Mouse (Mus musculus) CH12.LX (cell line): ENCODE data around the gene Brat1. TPM values are rescaled to one million over a fixed set of nuclear protein-coding genes. Genes with fewer than 3 reads are reported as not detected.

Source experiments
- DNase-seq: peaks from one replicate; pipeline ENCODE4 v3.0.0-alpha.2; 2013; ENCODE audit errors: extremely low read depth
- H3K27ac ChIP-seq: 2 replicates; pipeline ENCODE4 v1.5.1; 2012; ENCODE audit warnings: low read depth, mild to moderate bottlenecking, control low read depth, moderate library complexity; ENCODE audit not compliant: insufficient read depth
- H3K27me3 ChIP-seq: replicated peaks from 2 replicates; pipeline ENCODE3; 2012; ENCODE audit warnings: inconsistent platforms
- H3K36me3 ChIP-seq, 2 experiments: replicated peaks in 1 of 2; 2 replicates each; pipeline versions ENCODE3 to v1.6.1; 2012; ENCODE audit warnings: inconsistent platforms in 1 of 2, low read length in 1 of 2, mild to moderate bottlenecking in 1 of 2, mixed read lengths in 1 of 2, moderate library complexity in 1 of 2; ENCODE audit not compliant: control insufficient read depth in 1 of 2, insufficient read depth in 1 of 2
- H3K4me1 ChIP-seq, 2 experiments: 2 replicates each; pipeline ENCODE4 v1.6.1; 2012; ENCODE audit warnings: inconsistent platforms in 1 of 2, moderate library complexity in 1 of 2; ENCODE audit not compliant: insufficient read depth in 2 of 2, control insufficient read depth in 1 of 2
- H3K4me2 ChIP-seq: 2 replicates; pipeline ENCODE4 v1.6.1; 2012; ENCODE audit warnings: low read depth, mild to moderate bottlenecking, control low read depth; ENCODE audit not compliant: poor library complexity, insufficient read depth, severe bottlenecking
- H3K4me3 ChIP-seq, 3 experiments: fragments of 150-350 bp in 1 of 3; sonication (generic) in 1 of 3; replicated peaks in 1 of 3; 2 replicates each; pipeline versions ENCODE3 to v1.5.1; 2011 to 2012; ENCODE audit warnings: low read depth in 2 of 3, low read length in 2 of 3, mild to moderate bottlenecking in 2 of 3, moderate library complexity in 2 of 3, control low read depth in 1 of 3, improper control_type of control experiment in 1 of 3, inconsistent platforms in 1 of 3, mixed read lengths in 1 of 3; ENCODE audit not compliant: poor library complexity in 1 of 3
- H3K79me2 ChIP-seq: replicated peaks from 2 replicates; pipeline ENCODE4 v1.6.1; 2012; ENCODE audit warnings: mild to moderate bottlenecking, moderate library complexity; ENCODE audit not compliant: control insufficient read depth, poor library complexity, insufficient read depth, severe bottlenecking; ENCODE audit errors: extremely low read depth
- H3K9ac ChIP-seq: 2 replicates; pipeline ENCODE4 v1.6.1; 2012; ENCODE audit warnings: low read depth, mild to moderate bottlenecking, control low read depth, moderate library complexity; ENCODE audit not compliant: insufficient read depth
- H3K9me3 ChIP-seq: replicated peaks from 2 replicates; pipeline ENCODE3; 2012; ENCODE audit warnings: low read length, inconsistent platforms, mixed read lengths
- BHLHE40 ChIP-seq: IDR thresholded peaks from 2 replicates; pipeline ENCODE4 v1.6.1; 2011; ENCODE audit warnings: mild to moderate bottlenecking, low read depth, low read length, improper control_type of control experiment
- CHD2 ChIP-seq: IDR thresholded peaks from 2 replicates; pipeline ENCODE4 v1.6.1; 2011; ENCODE audit warnings: low read length, improper control_type of control experiment
- EP300 ChIP-seq: IDR thresholded peaks from 2 replicates; pipeline ENCODE4 v1.6.1; 2011; ENCODE audit warnings: low read length, improper control_type of control experiment
- JUN ChIP-seq: IDR thresholded peaks from 2 replicates; pipeline ENCODE4 v1.6.1; 2011; ENCODE audit warnings: low read depth, mild to moderate bottlenecking, low read length, improper control_type of control experiment, moderate library complexity; ENCODE audit not compliant: insufficient read depth
- MAX ChIP-seq: IDR thresholded peaks from 2 replicates; pipeline ENCODE4 v1.6.1; 2011; ENCODE audit warnings: low read length, improper control_type of control experiment
- POLR2A ChIP-seq: IDR thresholded peaks from 2 replicates; pipeline ENCODE4 v1.6.1; 2011; ENCODE audit warnings: low read depth, mild to moderate bottlenecking, improper control_type of control experiment, low read length
- POLR2AphosphoS2 ChIP-seq: IDR thresholded peaks from 2 replicates; pipeline ENCODE4 v1.6.1; 2011; ENCODE audit warnings: low read depth, low read length, improper control_type of control experiment
- RCOR1 ChIP-seq: conservative IDR thresholded peaks from 2 replicates; pipeline ENCODE4 v1.6.1; 2012; ENCODE audit warnings: low read depth, mild to moderate bottlenecking, inconsistent platforms, low read length, improper control_type of control experiment
- TCF12 ChIP-seq: IDR thresholded peaks from 2 replicates; pipeline ENCODE4 v1.6.1; 2014; ENCODE audit warnings: low read depth, mild to moderate bottlenecking, inconsistent platforms, low read length, improper control_type of control experiment
- ZKSCAN1 ChIP-seq: IDR thresholded peaks from 2 replicates; pipeline ENCODE4 v1.6.1; 2012; ENCODE audit warnings: low read depth, inconsistent platforms, low read length, improper control_type of control experiment, borderline replicate concordance
- dilution Hi-C: fragments of 300-500 bp; cut with MboI; formaldehyde crosslinking; loops from 2 replicates; pipeline ENCODE4 v1.14.3; 2020; ENCODE audit warnings: low sequenced_read_pairs; ENCODE audit not compliant: extremely low pct_unique_long_range_greater_than_20kb, extremely low pct_ligation_motif_present
- in situ Hi-C: fragments of 300-500 bp; cut with MboI; formaldehyde crosslinking; loops from 3 replicates; pipeline ENCODE4 v1.14.3; 2019; ENCODE audit warnings: low sequenced_read_pairs, low pct_ligation_motif_present, low pct_unique_long_range_greater_than_20kb, mixed read lengths
- polyA plus RNA-seq: library from polyadenylated mRNA; unstranded; fragments of >175 nt; gene quantifications from 2 replicates; pipeline ENCODE4 v1.2.1, GENCODE M21; 2012; ENCODE audit warnings: low read depth; ENCODE audit not compliant: insufficient read length
- total RNA-seq, 2 experiments: library from RNA; depleted of rRNA; stranded (reverse); fragments of 300-350 nt in 1 of 2; fragments of >200 nt in 1 of 2; gene quantifications; 2 replicates each; pipeline ENCODE4 v1.2.3; 2012 to 2014

The Brat1 gene
- total and polyA plus RNA-seq, 3 experiments, result 9.8 to 15.0 (median 10.9) TPM

DNA sequence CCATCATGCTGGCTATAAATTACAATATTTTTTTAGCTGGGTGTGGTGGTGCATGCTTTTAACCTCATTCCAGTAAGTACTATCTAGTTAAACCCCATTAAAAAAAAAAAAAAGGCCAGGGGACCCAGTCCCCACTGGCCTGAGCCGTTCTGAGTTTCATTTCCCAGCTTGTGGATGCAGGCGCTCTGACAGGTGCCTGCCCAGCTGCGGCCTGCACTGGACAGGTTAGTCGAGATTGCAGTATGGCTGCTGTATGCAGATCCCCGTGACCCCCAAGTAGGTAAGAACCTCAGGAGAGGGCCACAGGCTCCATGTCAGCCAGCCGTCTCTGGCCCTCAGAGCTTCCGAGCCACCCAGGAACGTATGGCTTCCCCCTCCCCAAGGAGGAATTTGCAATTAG is 43.4 kb upstream of the Brat1 start:
- DNase-seq, result no peak
- Histone ChIP-seq H3K79me2 (no peaks in the 10 kb centered on the region), H3K27ac (no peak overlapping the region), H3K9me3 (no peaks in the 10 kb centered on the region), H3K4me3 (no peak overlapping the region), H3K36me3 (peaks cover 0 to 4% of the 10 kb centered on the region in 2 experiments), H3K4me1 (peaks cover 9 to 53% of the 10 kb centered on the region in 2 experiments), H3K4me2 (no peak overlapping the region), H3K27me3 (no peaks in the 10 kb centered on the region), H3K9ac (no peak overlapping the region)
- dilution Hi-C loops, result no loop called here
- TF ChIP-seq POLR2AphosphoS2 (no peak), MAX (no peak), RCOR1 (no peak), POLR2A (no peak)
- in situ Hi-C loops, result no loop called here

DNA sequence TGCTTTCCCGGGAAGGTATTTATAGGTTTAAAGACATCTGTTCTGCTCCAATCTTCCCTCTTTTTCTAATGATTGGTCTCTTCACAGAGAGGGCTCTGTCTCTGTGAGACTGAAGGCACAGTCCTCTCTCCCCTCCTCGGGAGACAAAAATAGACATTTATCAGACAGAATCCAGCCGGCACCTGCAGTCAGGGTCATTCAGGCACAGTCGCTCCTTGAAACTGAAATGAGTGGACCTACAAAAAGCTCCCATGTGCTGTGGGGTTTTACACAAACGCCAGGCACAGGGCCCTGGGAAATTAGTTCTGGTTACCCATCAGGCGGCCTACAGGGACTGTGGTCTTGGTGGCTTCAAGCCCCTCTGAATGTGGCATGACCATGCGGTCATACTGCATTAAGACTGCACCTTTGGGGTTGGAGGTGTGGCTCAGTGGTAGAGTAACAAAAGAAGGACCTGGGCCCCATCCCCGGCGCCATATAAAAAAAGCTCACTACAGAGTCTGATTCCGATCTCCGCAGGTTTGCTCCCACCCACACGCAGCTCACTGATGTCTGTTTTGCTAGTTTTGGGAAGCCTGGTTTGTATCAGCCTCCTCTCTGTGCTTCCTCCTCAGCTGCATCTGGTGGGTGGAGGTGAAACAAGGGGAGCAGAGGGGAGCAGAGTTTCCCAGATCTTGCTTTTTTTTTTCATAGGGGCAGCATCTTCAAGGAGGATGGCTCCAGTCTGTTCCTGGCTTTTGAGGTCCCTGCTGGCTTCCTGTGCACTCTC is 42.8 kb upstream of the Brat1 start:
- Histone ChIP-seq H3K4me3 (peak overlapping the region in 1 of 3 experiments; percentile 27), H3K36me3 (peaks cover 0 to 4% of the 10 kb centered on the region in 2 experiments), H3K4me1 (peaks cover 9 to 53% of the 10 kb centered on the region in 2 experiments), H3K4me2 (peak overlapping the region; percentile 4; the same call in 1 of the 2 replicates), H3K79me2 (no peaks in the 10 kb centered on the region), H3K27ac (no peak overlapping the region), H3K27me3 (no peaks in the 10 kb centered on the region), H3K9ac (no peak overlapping the region), H3K9me3 (no peaks in the 10 kb centered on the region)
- TF ChIP-seq TCF12 (no peak), BHLHE40 (peak; percentile 40; the same call in 1 of the 2 replicates), CHD2 (no peak)
- dilution Hi-C loops (no loop called here), in situ Hi-C loops (no loop called here)
- DNase-seq, result no peak

DNA sequence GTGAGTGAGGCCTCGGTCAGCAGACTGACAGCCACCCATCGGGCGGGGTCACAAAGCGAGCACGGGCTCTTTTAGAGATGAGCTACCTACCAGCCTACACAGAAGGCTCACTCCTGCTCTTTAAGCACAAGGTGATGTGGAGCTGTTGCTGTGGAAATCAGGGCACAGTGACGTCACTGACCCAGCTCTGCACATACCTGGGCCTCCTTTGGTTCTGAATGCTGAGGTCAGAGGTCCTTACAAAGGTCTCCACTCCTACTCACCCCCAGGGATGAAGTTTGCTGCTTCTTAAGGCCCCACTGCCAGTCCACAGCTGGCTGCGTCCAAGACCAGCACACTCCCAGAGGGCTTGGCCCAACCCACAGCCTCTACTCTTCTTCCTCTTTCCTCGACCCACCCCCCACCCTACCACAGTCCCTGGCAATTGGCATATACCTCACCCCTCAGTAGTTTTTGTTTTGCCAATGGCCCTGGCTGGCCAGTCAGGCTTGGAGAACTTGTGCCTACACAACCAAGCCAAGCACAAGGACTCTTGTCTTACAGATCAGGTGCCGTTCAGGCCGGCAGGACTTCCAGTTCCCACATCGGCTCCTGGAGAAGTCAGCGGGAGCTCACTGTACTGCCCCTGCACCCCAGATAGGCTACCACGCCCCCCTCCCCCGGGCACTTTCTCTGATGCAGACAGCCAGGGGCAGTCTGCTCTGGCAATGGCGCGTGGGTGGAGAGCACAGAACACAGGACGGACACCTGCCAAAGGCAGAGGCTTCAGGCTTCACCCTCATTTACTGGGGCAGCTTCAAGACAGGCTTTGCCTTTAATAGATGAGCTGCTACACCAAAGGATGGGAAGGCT is 41.8 kb upstream of the Brat1 start:
- in situ Hi-C loops, result no loop called here
- peaks cover 0 to 8% of the 10 kb centered on the region in 2 experiments for H3K36me3 ChIP-seq
- H3K4me2 ChIP-seq, result no peak overlapping the region
- DNase-seq, result peak; percentile 45
- no peaks in the 10 kb centered on the region for H3K9me3 ChIP-seq
- H3K4me3 ChIP-seq, result peak overlapping the region in 1 of 3 experiments; percentile 27
- peaks cover 9 to 56% of the 10 kb centered on the region in 2 experiments for H3K4me1 ChIP-seq
- no peaks in the 10 kb centered on the region for H3K79me2 ChIP-seq
- no peak overlapping the region for H3K9ac ChIP-seq
- TF ChIP-seq ZKSCAN1, result no peak
- peak; percentile 23; the same call in 1 of the 2 replicates for TF ChIP-seq EP300
- no peak for TF ChIP-seq JUN
- no peaks in the 10 kb centered on the region for H3K27me3 ChIP-seq
- dilution Hi-C loops, result no loop called here
- no peak overlapping the region for H3K27ac ChIP-seq
